Mouse (Mus musculus): ENCODE results near the gene Selenow. TPM values are rescaled to one million over a fixed set of nuclear protein-coding genes. Genes with fewer than 3 reads are reported as not detected.

The Selenow gene
- polyA plus RNA-seq (2017; shearing (Covaris generic)): 435 TPM

GRCm38 (mm10) chr7:15922220-15922773 lies at the start of gene Selenow:
Selenow (minus strand) TSS chr7:15922402.

GRCm38 (mm10) chr7:15967312-15967711 lies 45.1 kb upstream of the Selenow start, which contains the start of gene Ehd2:
Ehd2 (minus strand) TSS chr7:15967567.

GRCm38 (mm10) chr7:15945721-15946536 lies 23.7 kb upstream of the Selenow start, which contains the start of gene Nop53:
Nop53 (minus strand) TSS chr7:15946074.

GRCm38 (mm10) chr7:15882317-15882716 lies 39.9 kb downstream of the Selenow start, which contains the start of gene Crxos:
Crxos (plus strand) TSS chr7:15882617.

GRCm38 (mm10) chr7:15879756-15880155 lies 42.4 kb downstream of the Selenow start, which contains the start of gene Crx:
Crx (minus strand) TSS chr7:15879968.

Other genes with a start within 250 kb of the Selenow start
- not detected for gene Obox5, start 172.3 kb downstream of the Selenow start, polyA plus RNA-seq (2017; shearing (Covaris generic))
- gene Obox6, start 82.7 kb downstream of the Selenow start, polyA plus RNA-seq (2017; shearing (Covaris generic)): not detected
- gene Crx, start 42.4 kb downstream of the Selenow start, polyA plus RNA-seq (2017; shearing (Covaris generic)): not detected
- not detected for gene Crxos, start 39.8 kb downstream of the Selenow start, polyA plus RNA-seq (2017; shearing (Covaris generic))
- gene Nop53, start 23.7 kb upstream of the Selenow start, polyA plus RNA-seq (2017; shearing (Covaris generic)): 1,030 TPM
- 0.12 TPM for gene Ehd2, start 45.2 kb upstream of the Selenow start, polyA plus RNA-seq (2017; shearing (Covaris generic))
- gene Bicra, start 125.5 kb upstream of the Selenow start, polyA plus RNA-seq (2017; shearing (Covaris generic)): 7.1 TPM
- gene Zfp541, start 139.4 kb upstream of the Selenow start, polyA plus RNA-seq (2017; shearing (Covaris generic)): 0.09 TPM
- gene Napa, start 176.1 kb upstream of the Selenow start, polyA plus RNA-seq (2017; shearing (Covaris generic)): 313 TPM
- 22.3 TPM for gene Kptn, start 197.5 kb upstream of the Selenow start, polyA plus RNA-seq (2017; shearing (Covaris generic))
- not detected for gene Slc8a2, start 207.4 kb upstream of the Selenow start, polyA plus RNA-seq (2017; shearing (Covaris generic))

Measured in effector memory CD4-positive, alpha-beta T cell, adult 5 months (primary cell).